Mouse (Mus musculus) forebrain, embryonic 11.5 days (tissue): Measurements from ENCODE around the gene Mertk. TPM values are rescaled to one million over a fixed set of nuclear protein-coding genes. Genes with fewer than 3 reads are reported as not detected.

ENCODE experiments used
- ATAC-seq: fragments of 200-750 bp; cut with Nextera tagmentation; replicated peaks from 2 replicates; pipeline ENCODE4 v1.8.0; 2017; ENCODE audit warnings: moderate TSS enrichment; ENCODE audit not compliant: low FRiP score
- DNase-seq: peaks from one replicate; pipeline ENCODE4 v3.0.0-alpha.2; 2017; ENCODE audit warnings: low spot score
- H3K27ac ChIP-seq: fragments of 300-500 bp; sonication (generic); 2 replicates; pipeline ENCODE4 v1.5.1; 2014; ENCODE audit warnings: low read depth, low read length
- H3K27me3 ChIP-seq: fragments of 300-500 bp; sonication (generic); 2 replicates; pipeline ENCODE4 v1.6.1; 2014; ENCODE audit warnings: mild to moderate bottlenecking, low read length, mixed read lengths; ENCODE audit not compliant: control insufficient read depth, insufficient read depth
- H3K36me3 ChIP-seq: fragments of 300-500 bp; sonication (generic); 2 replicates; pipeline ENCODE4 v1.6.1; 2014; ENCODE audit warnings: mild to moderate bottlenecking, low read length, moderate library complexity, mixed read lengths; ENCODE audit not compliant: control insufficient read depth, insufficient read depth
- H3K4me1 ChIP-seq: fragments of 300-500 bp; sonication (generic); replicated peaks from 2 replicates; pipeline ENCODE4 v1.6.1; 2014; ENCODE audit warnings: low read length, mixed read lengths; ENCODE audit not compliant: control insufficient read depth, insufficient read depth
- H3K4me2 ChIP-seq: fragments of 300-500 bp; sonication (generic); 2 replicates; pipeline ENCODE4 v1.6.1; 2014; ENCODE audit warnings: low read depth, mild to moderate bottlenecking, low read length, moderate library complexity, mixed read lengths; ENCODE audit not compliant: severe bottlenecking
- H3K4me3 ChIP-seq: fragments of 300-500 bp; sonication (generic); 2 replicates; pipeline ENCODE4 v1.5.1; 2014; ENCODE audit warnings: low read depth, low read length
- H3K9ac ChIP-seq: fragments of 300-500 bp; sonication (generic); 2 replicates; pipeline ENCODE4 v1.6.1; 2014; ENCODE audit warnings: low read length
- H3K9me3 ChIP-seq: fragments of 300-500 bp; sonication (generic); 2 replicates; pipeline ENCODE4 v1.6.1; 2016; ENCODE audit warnings: low read length, mixed read lengths; ENCODE audit not compliant: control insufficient read depth
- WGBS: fragments of 180-500 bp; shearing (Covaris S2); extraction: QIAGEN DNeasy Blood & Tissue Kit; methylation state at CpG from one replicate; pipeline ENCODE4 v1.1.7; 2014; 5-methylcytosine and 5-hydroxymethylcytosine counted together
- polyA plus RNA-seq: library from polyadenylated mRNA; unstranded; fragments of >200 nt; fragmentation: Nextera tagmentation; extraction: Ambion mirVana; gene quantifications from 2 replicates; pipeline ENCODE4 v1.2.1, GENCODE M21; 2014

The Mertk gene
- polyA plus RNA-seq, 1 experiment from 2014 or later = 4.4 TPM

- Histone ChIP-seq H3K27me3 (no peaks in the 10 kb centered on the region), H3K9me3 (no peaks in the 10 kb centered on the region), H3K36me3 (peaks cover 2% of the 10 kb centered on the region), H3K4me1 (no peaks in the 10 kb centered on the region), H3K4me2 (no peak overlapping the region), H3K4me3 (no peak overlapping the region), H3K9ac (no peak overlapping the region), H3K27ac (no peak overlapping the region)
- ATAC-seq (no peak), DNase-seq (no peak)
- WGBS = 100% methylated on average over 1 of the region's 1 CpGs
Observed at GRCm38 (mm10) chr2:128827787-128828186, 129.0 kb downstream of the Mertk start.

- ATAC-seq (no peak), DNase-seq (no peak)
- Histone ChIP-seq H3K9ac (no peak overlapping the region), H3K27me3 (no peaks in the 10 kb centered on the region), H3K4me2 (no peak overlapping the region), H3K4me3 (no peak overlapping the region), H3K27ac (no peak overlapping the region), H3K9me3 (no peaks in the 10 kb centered on the region), H3K4me1 (no peaks in the 10 kb centered on the region), H3K36me3 (peaks cover 2% of the 10 kb centered on the region)
- WGBS = 88% methylated on average over 3 of the region's 3 CpGs
Observed at GRCm38 (mm10) chr2:128832611-128833010, 133.9 kb downstream of the Mertk start.

- no peak overlapping the region for H3K4me3 ChIP-seq
- H3K9ac ChIP-seq = no peak overlapping the region
- H3K4me2 ChIP-seq = no peak overlapping the region
- no peaks in the 10 kb centered on the region for H3K4me1 ChIP-seq
- no peak overlapping the region for H3K27ac ChIP-seq
- no peaks in the 10 kb centered on the region for H3K9me3 ChIP-seq
- peaks cover 2% of the 10 kb centered on the region; the same call in 1 of the 2 replicates for H3K36me3 ChIP-seq
- no peak for ATAC-seq
- DNase-seq = no peak
- 96% methylated on average over 2 of the region's 2 CpGs for WGBS
- no peaks in the 10 kb centered on the region for H3K27me3 ChIP-seq
Observed at GRCm38 (mm10) chr2:128833035-128833434, 134.3 kb downstream of the Mertk start.

GRCm38 (mm10) chr2:128833435-128833834 lies 134.7 kb downstream of the Mertk start:
- Histone ChIP-seq H3K4me1 (no peaks in the 10 kb centered on the region), H3K9me3 (no peaks in the 10 kb centered on the region), H3K27ac (no peak overlapping the region), H3K4me2 (no peak overlapping the region), H3K9ac (no peak overlapping the region), H3K4me3 (no peak overlapping the region), H3K27me3 (no peaks in the 10 kb centered on the region), H3K36me3 (peaks cover 2% of the 10 kb centered on the region; the same call in 1 of the 2 replicates)
- WGBS = 91% methylated on average over 2 of the region's 2 CpGs
- DNase-seq = no peak
- ATAC-seq = no peak

- no peaks in the 10 kb centered on the region for H3K27me3 ChIP-seq
- no peaks in the 10 kb centered on the region; the same call in 1 of the 2 replicates for H3K36me3 ChIP-seq
- H3K4me1 ChIP-seq = no peaks in the 10 kb centered on the region
- H3K4me2 ChIP-seq = no peak overlapping the region
- DNase-seq = no peak
- H3K4me3 ChIP-seq = no peak overlapping the region
- no peak for ATAC-seq
- 93% methylated on average over 8 of the region's 8 CpGs for WGBS
- no peak overlapping the region for H3K9ac ChIP-seq
- H3K9me3 ChIP-seq = no peaks in the 10 kb centered on the region
- H3K27ac ChIP-seq = no peak overlapping the region
Observed at GRCm38 (mm10) chr2:128837531-128837930, 138.8 kb downstream of the Mertk start.

GRCm38 (mm10) chr2:128838611-128839010 lies 139.9 kb downstream of the Mertk start:
- no peaks in the 10 kb centered on the region for H3K27me3 ChIP-seq
- WGBS = 91% methylated on average over 3 of the region's 3 CpGs
- H3K4me3 ChIP-seq = no peak overlapping the region
- no peak overlapping the region for H3K27ac ChIP-seq
- no peak for ATAC-seq
- H3K36me3 ChIP-seq = no peaks in the 10 kb centered on the region; the same call in 1 of the 2 replicates
- DNase-seq = no peak
- H3K4me2 ChIP-seq = no peak overlapping the region
- no peak overlapping the region for H3K9ac ChIP-seq
- H3K9me3 ChIP-seq = no peaks in the 10 kb centered on the region
- no peaks in the 10 kb centered on the region for H3K4me1 ChIP-seq

GRCm38 (mm10) chr2:128839501-128839900 lies 140.7 kb downstream of the Mertk start:
- Histone ChIP-seq H3K4me2 (no peak overlapping the region), H3K4me3 (no peak overlapping the region), H3K27ac (no peak overlapping the region), H3K9me3 (no peaks in the 10 kb centered on the region), H3K36me3 (no peaks in the 10 kb centered on the region; the same call in 1 of the 2 replicates), H3K9ac (no peak overlapping the region), H3K27me3 (no peaks in the 10 kb centered on the region), H3K4me1 (no peaks in the 10 kb centered on the region)
- DNase-seq (no peak), ATAC-seq (no peak)
- WGBS = 92% methylated on average over 2 of the region's 2 CpGs

GRCm38 (mm10) chr2:128842437-128842836 lies 143.7 kb downstream of the Mertk start:
- H3K4me2 ChIP-seq = no peak overlapping the region
- H3K9me3 ChIP-seq = no peaks in the 10 kb centered on the region
- no peak overlapping the region for H3K9ac ChIP-seq
- no peaks in the 10 kb centered on the region; the same call in none of the 2 replicates for H3K36me3 ChIP-seq
- 93% methylated on average over 8 of the region's 8 CpGs for WGBS
- no peak overlapping the region for H3K4me3 ChIP-seq
- DNase-seq = no peak
- H3K4me1 ChIP-seq = no peaks in the 10 kb centered on the region
- no peaks in the 10 kb centered on the region for H3K27me3 ChIP-seq
- ATAC-seq = no peak
- no peak overlapping the region for H3K27ac ChIP-seq

- Histone ChIP-seq H3K4me3 (no peak overlapping the region), H3K9ac (no peak overlapping the region), H3K4me2 (no peak overlapping the region), H3K27me3 (no peaks in the 10 kb centered on the region), H3K9me3 (no peaks in the 10 kb centered on the region), H3K27ac (no peak overlapping the region), H3K4me1 (no peaks in the 10 kb centered on the region), H3K36me3 (peaks cover 2% of the 10 kb centered on the region)
- WGBS = 97% methylated on average over 2 of the region's 2 CpGs
- no peak for ATAC-seq
- no peak for DNase-seq
Observed at GRCm38 (mm10) chr2:128850036-128850435, 151.3 kb downstream of the Mertk start.
